In genomic region chr13:23445561-23446320, GRCm38 (mm10) we compare ENCODE assay signal across 8 mouse cellular contexts. TPM values are rescaled to one million over a fixed set of nuclear protein-coding genes. Genes with fewer than 3 reads are reported as not detected.
DNase-seq lines count a peak whose midpoint lies in the region; ATAC-seq lines count a peak whose summit lies in the region.

No protein-coding gene starts in this region.

- ATAC-seq in hindbrain, embryonic 14.5 days (ENCODE audit: low FRiP score), result peak; percentile 94

- H3K4me3 ChIP-seq in hindbrain, embryonic 14.5 days (replicated peaks; ENCODE audit: low read length), result peak overlapping the region; percentile 56

- peaks cover 10% of the 10 kb centered on the region for H3K4me1 ChIP-seq in hindbrain, embryonic 14.5 days (replicated peaks; ENCODE audit: control insufficient read depth, insufficient read depth, low read length)

- no peaks in the 10 kb centered on the region for H3K9me3 ChIP-seq in hindbrain, embryonic 14.5 days (ENCODE audit: control insufficient read depth, low read length)

- peak overlapping the region; percentile 96 for H3K27ac ChIP-seq in hindbrain, embryonic 14.5 days

- DNase-seq in MN1 (ENCODE audit: low spot score), result peak; percentile 92
- peak; percentile 95 to 96 for DNase-seq in cerebellum, postnatal 14 days
- peak; percentile 95 to 98 for DNase-seq in frontal cortex, postnatal 25 days (ENCODE audit: low spot score in 2 of 2)
- DNase-seq in hindbrain, embryonic 14.5 days (ENCODE audit: low spot score), result peak; percentile 100
- peak; percentile 89 for DNase-seq in left cerebral cortex, adult 11 months (ENCODE audit: low spot score)
- DNase-seq in lung, postnatal 36 days, result peak; percentile 96
- peak; percentile 98 for DNase-seq in retina, embryonic 14.5 days (ENCODE audit: low spot score)
- DNase-seq in thymus, postnatal 36 days, result peak; percentile 85 to 88

- H3K27me3 ChIP-seq in hindbrain, embryonic 14.5 days (ENCODE audit: control insufficient read depth, insufficient read depth, low read length), result no peaks in the 10 kb centered on the region

- H3K36me3 ChIP-seq in hindbrain, embryonic 14.5 days (replicated peaks; ENCODE audit: control insufficient read depth, insufficient read depth), result no peaks in the 10 kb centered on the region

- peak overlapping the region; percentile 89 for H3K9ac ChIP-seq in hindbrain, embryonic 14.5 days

- H3K4me2 ChIP-seq in hindbrain, embryonic 14.5 days (replicated peaks), result peak overlapping the region; percentile 72

- WGBS in hindbrain, embryonic 14.5 days, result under 1% methylated on average over 55 of the region's 55 CpGs

RNA-seq across cellular contexts. Expression of gene Btn1a1, which starts 20.0 kb away (rescaled TPM):
- polyA plus RNA-seq in hindbrain, embryonic 14.5 days (2014; fragmentation: Nextera tagmentation; extraction: Ambion mirVana), result 0.05 TPM in 1 of 2 replicates, not detected in the other

RNA-seq across cellular contexts. Expression of gene Abt1, which starts 22.1 kb away (rescaled TPM):
- 8.5 and 8.9 TPM in 2 replicates for polyA plus RNA-seq in hindbrain, embryonic 14.5 days (2014; fragmentation: Nextera tagmentation; extraction: Ambion mirVana)

RNA-seq across cellular contexts. Expression of gene Btn2a2, which starts 42.9 kb away (rescaled TPM):
- 0.21 TPM in 1 of 2 replicates, not detected in the other for polyA plus RNA-seq in hindbrain, embryonic 14.5 days (2014; fragmentation: Nextera tagmentation; extraction: Ambion mirVana)

Comparison
In these comparisons a context has a peak if more than half of its experiments do, and no peak if none do; other contexts are left out.
1. Peak in every context shown above with its lines: DNase-seq, ATAC-seq, H3K4me3 ChIP-seq and H3K27ac ChIP-seq.